Mouse (Mus musculus): ENCODE measurements around the gene Notch2. TPM values are rescaled to one million over a fixed set of nuclear protein-coding genes. Genes with fewer than 3 reads are reported as not detected.

The Notch2 gene
- polyA plus RNA-seq, 1 experiment from 2014 or later, result 33.4 TPM

GRCm38 (mm10) chr3:98105496-98105895 lies 92.2 kb downstream of the Notch2 start:
- Histone ChIP-seq H3K9me3 (ENCODE audit: control insufficient read depth, low read length) (peaks cover 6% of the 10 kb centered on the region; the same call in 1 of the 2 replicates), H3K27ac (replicated peaks; ENCODE audit: low read depth, low read length) (0 out of 2 replicates have a peak overlapping the region, but pooled peaks have one; percentile 38), H3K9ac (ENCODE audit: low read length) (no peak overlapping the region), H3K27me3 (ENCODE audit: control insufficient read depth, insufficient read depth, low read length) (no peaks in the 10 kb centered on the region), H3K4me1 (ENCODE audit: control insufficient read depth, insufficient read depth, low read length) (peaks cover 23% of the 10 kb centered on the region), H3K4me3 (ENCODE audit: low read depth, low read length) (no peak overlapping the region), H3K4me2 (ENCODE audit: low read depth, severe bottlenecking) (no peak overlapping the region), H3K36me3 (ENCODE audit: control insufficient read depth, insufficient read depth, low read length) (peaks cover 30% of the 10 kb centered on the region)
- ATAC-seq (ENCODE audit: insufficient number of reproducible peaks, low FRiP score, low TSS enrichment, low read depth) (no peak), DNase-seq (ENCODE audit: low spot score) (no peak)
- 91% methylated on average over 6 of the region's 6 CpGs for WGBS

GRCm38 (mm10) chr3:98106115-98106514 lies 92.8 kb downstream of the Notch2 start:
- no peaks in the 10 kb centered on the region for H3K27me3 ChIP-seq (ENCODE audit: control insufficient read depth, insufficient read depth, low read length)
- WGBS, result 60% methylated on average over 4 of the region's 4 CpGs
- peaks cover 18% of the 10 kb centered on the region for H3K4me1 ChIP-seq (ENCODE audit: control insufficient read depth, insufficient read depth, low read length)
- no peak overlapping the region for H3K4me3 ChIP-seq (ENCODE audit: low read depth, low read length)
- no peak for ATAC-seq (ENCODE audit: insufficient number of reproducible peaks, low FRiP score, low TSS enrichment, low read depth)
- peak overlapping the region; percentile 51; the same call in 1 of the 2 replicates for H3K27ac ChIP-seq (replicated peaks; ENCODE audit: low read depth, low read length)
- no peak overlapping the region for H3K4me2 ChIP-seq (ENCODE audit: low read depth, severe bottlenecking)
- DNase-seq (ENCODE audit: low spot score), result no peak
- peaks cover 26% of the 10 kb centered on the region for H3K36me3 ChIP-seq (ENCODE audit: control insufficient read depth, insufficient read depth, low read length)
- peaks cover 6% of the 10 kb centered on the region; the same call in 1 of the 2 replicates for H3K9me3 ChIP-seq (ENCODE audit: control insufficient read depth, low read length)
- no peak overlapping the region for H3K9ac ChIP-seq (ENCODE audit: low read length)

DNA sequence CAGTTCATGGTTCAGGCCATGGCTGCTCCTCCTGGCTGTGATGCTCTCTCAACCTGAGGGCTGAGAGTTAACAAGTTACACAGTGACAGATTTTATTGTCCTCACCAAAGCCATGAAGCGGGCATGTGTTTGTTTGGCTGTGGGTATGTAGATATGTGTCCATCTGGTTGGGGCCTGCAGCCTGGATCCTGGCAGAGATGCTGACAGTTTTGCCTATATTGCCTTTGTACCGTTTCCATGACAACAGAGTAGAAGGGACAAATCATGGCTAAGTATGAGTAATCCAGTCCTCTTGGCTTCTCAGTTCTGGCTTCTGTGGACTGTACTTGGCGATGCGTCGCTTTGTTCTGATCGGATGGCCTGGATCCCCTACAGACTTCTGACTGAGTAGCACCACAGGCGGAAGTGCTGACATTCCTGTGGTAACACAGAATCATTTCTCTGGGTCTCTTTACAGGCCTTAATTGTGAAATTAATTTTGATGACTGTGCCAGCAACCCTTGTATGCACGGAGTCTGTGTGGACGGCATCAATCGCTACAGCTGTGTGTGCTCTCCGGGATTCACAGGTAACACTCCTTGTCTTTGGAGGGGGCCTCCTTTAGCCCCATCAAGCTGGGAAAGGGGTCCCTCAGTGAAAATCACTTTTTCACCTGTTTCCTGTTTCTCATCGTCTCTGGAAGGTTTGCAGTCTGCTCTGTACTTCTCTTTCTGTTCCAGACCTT lies 93.4 kb downstream of the Notch2 start:
- peaks cover 12% of the 10 kb centered on the region for H3K4me1 ChIP-seq (ENCODE audit: control insufficient read depth, insufficient read depth, low read length)

GRCm38 (mm10) chr3:98108416-98108815 lies 95.1 kb downstream of the Notch2 start:
- ATAC-seq (ENCODE audit: insufficient number of reproducible peaks, low FRiP score, low TSS enrichment, low read depth) (no peak), DNase-seq (ENCODE audit: low spot score) (no peak)
- Histone ChIP-seq H3K4me3 (ENCODE audit: low read depth, low read length) (no peak overlapping the region), H3K36me3 (ENCODE audit: control insufficient read depth, insufficient read depth, low read length) (peaks cover 17% of the 10 kb centered on the region), H3K4me1 (ENCODE audit: control insufficient read depth, insufficient read depth, low read length) (peaks cover 7% of the 10 kb centered on the region), H3K27ac (replicated peaks; ENCODE audit: low read depth, low read length) (no peak overlapping the region), H3K9me3 (ENCODE audit: control insufficient read depth, low read length) (no peaks in the 10 kb centered on the region), H3K4me2 (ENCODE audit: low read depth, severe bottlenecking) (no peak overlapping the region), H3K9ac (ENCODE audit: low read length) (no peak overlapping the region), H3K27me3 (ENCODE audit: control insufficient read depth, insufficient read depth, low read length) (no peaks in the 10 kb centered on the region)
- WGBS, result 87% methylated on average over 4 of the region's 4 CpGs

More for the DNA sequence above, 93.4 kb downstream of the Notch2 start:
- H3K9ac ChIP-seq (ENCODE audit: low read length), result no peak overlapping the region
- peaks cover 6% of the 10 kb centered on the region; the same call in 1 of the 2 replicates for H3K9me3 ChIP-seq (ENCODE audit: control insufficient read depth, low read length)
- no peak for DNase-seq (ENCODE audit: low spot score)
- no peak overlapping the region for H3K4me3 ChIP-seq (ENCODE audit: low read depth, low read length)
- no peak for ATAC-seq (ENCODE audit: insufficient number of reproducible peaks, low FRiP score, low TSS enrichment, low read depth)
- H3K27ac ChIP-seq (replicated peaks; ENCODE audit: low read depth, low read length), result no peak overlapping the region
- peaks cover 29% of the 10 kb centered on the region for H3K36me3 ChIP-seq (ENCODE audit: control insufficient read depth, insufficient read depth, low read length)
- H3K4me2 ChIP-seq (ENCODE audit: low read depth, severe bottlenecking), result no peak overlapping the region
- WGBS, result 92% methylated on average over 12 of the region's 12 CpGs
- H3K27me3 ChIP-seq (ENCODE audit: control insufficient read depth, insufficient read depth, low read length), result no peaks in the 10 kb centered on the region

- no peak overlapping the region for H3K4me2 ChIP-seq (ENCODE audit: low read depth, severe bottlenecking)
- 87% methylated on average over 3 of the region's 3 CpGs for WGBS
- no peak overlapping the region for H3K4me3 ChIP-seq (ENCODE audit: low read depth, low read length)
- peaks cover 17% of the 10 kb centered on the region for H3K36me3 ChIP-seq (ENCODE audit: control insufficient read depth, insufficient read depth, low read length)
- DNase-seq (ENCODE audit: low spot score) (no peak), ATAC-seq (ENCODE audit: insufficient number of reproducible peaks, low FRiP score, low TSS enrichment, low read depth) (no peak)
- no peaks in the 10 kb centered on the region for H3K9me3 ChIP-seq (ENCODE audit: control insufficient read depth, low read length)
- H3K9ac ChIP-seq (ENCODE audit: low read length), result no peak overlapping the region
- no peaks in the 10 kb centered on the region for H3K27me3 ChIP-seq (ENCODE audit: control insufficient read depth, insufficient read depth, low read length)
- peaks cover 7% of the 10 kb centered on the region for H3K4me1 ChIP-seq (ENCODE audit: control insufficient read depth, insufficient read depth, low read length)
- no peak overlapping the region for H3K27ac ChIP-seq (replicated peaks; ENCODE audit: low read depth, low read length)
These were observed 95.5 kb downstream of the Notch2 start for GRCm38 (mm10) chr3:98108866-98109265.

GRCm38 (mm10) chr3:98110610-98111009 lies 97.3 kb downstream of the Notch2 start:
- H3K27me3 ChIP-seq (ENCODE audit: control insufficient read depth, insufficient read depth, low read length), result no peaks in the 10 kb centered on the region
- no peak overlapping the region for H3K4me2 ChIP-seq (ENCODE audit: low read depth, severe bottlenecking)
- DNase-seq (ENCODE audit: low spot score), result no peak
- peaks cover 15% of the 10 kb centered on the region; the same call in 1 of the 2 replicates for H3K36me3 ChIP-seq (ENCODE audit: control insufficient read depth, insufficient read depth, low read length)
- 90% methylated on average over 4 of the region's 4 CpGs for WGBS
- no peak overlapping the region for H3K9ac ChIP-seq (ENCODE audit: low read length)
- H3K9me3 ChIP-seq (ENCODE audit: control insufficient read depth, low read length), result no peaks in the 10 kb centered on the region
- no peak overlapping the region for H3K27ac ChIP-seq (replicated peaks; ENCODE audit: low read depth, low read length)
- ATAC-seq (ENCODE audit: insufficient number of reproducible peaks, low FRiP score, low TSS enrichment, low read depth), result no peak
- no peak overlapping the region for H3K4me3 ChIP-seq (ENCODE audit: low read depth, low read length)
- peaks cover 7% of the 10 kb centered on the region for H3K4me1 ChIP-seq (ENCODE audit: control insufficient read depth, insufficient read depth, low read length)

DNA sequence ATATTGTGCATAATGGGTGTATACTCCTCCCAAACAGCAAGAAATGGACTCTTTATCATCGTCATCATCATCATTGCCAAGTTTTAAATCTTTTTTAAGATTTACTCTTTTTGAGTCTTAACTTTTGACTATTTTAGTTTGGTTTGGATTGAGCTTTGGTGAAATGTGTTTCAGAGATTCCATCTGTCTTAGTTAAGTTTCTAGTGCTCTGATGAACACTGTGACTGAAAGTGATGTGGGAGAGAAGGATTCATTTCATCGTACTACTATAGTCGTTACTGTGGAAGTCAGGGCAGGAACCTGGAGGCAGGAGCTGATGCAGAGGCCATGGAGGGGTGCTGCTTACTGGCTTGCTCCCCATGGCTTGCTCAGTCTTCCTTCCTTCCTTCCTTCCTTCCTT lies 104.9 kb downstream of the Notch2 start:
- no peaks in the 10 kb centered on the region for H3K9me3 ChIP-seq (ENCODE audit: control insufficient read depth, low read length)
- ATAC-seq (ENCODE audit: insufficient number of reproducible peaks, low FRiP score, low TSS enrichment, low read depth), result no peak
- no peak overlapping the region for H3K27ac ChIP-seq (replicated peaks; ENCODE audit: low read depth, low read length)
- no peak overlapping the region for H3K9ac ChIP-seq (ENCODE audit: low read length)
- H3K4me3 ChIP-seq (ENCODE audit: low read depth, low read length), result no peak overlapping the region
- no peak overlapping the region for H3K4me2 ChIP-seq (ENCODE audit: low read depth, severe bottlenecking)
- 90% methylated on average over 3 of the region's 3 CpGs for WGBS
- no peaks in the 10 kb centered on the region for H3K27me3 ChIP-seq (ENCODE audit: control insufficient read depth, insufficient read depth, low read length)
- H3K4me1 ChIP-seq (ENCODE audit: control insufficient read depth, insufficient read depth, low read length), result no peaks in the 10 kb centered on the region
- DNase-seq (ENCODE audit: low spot score), result no peak
- H3K36me3 ChIP-seq (ENCODE audit: control insufficient read depth, insufficient read depth, low read length), result peaks cover 32% of the 10 kb centered on the region

DNA sequence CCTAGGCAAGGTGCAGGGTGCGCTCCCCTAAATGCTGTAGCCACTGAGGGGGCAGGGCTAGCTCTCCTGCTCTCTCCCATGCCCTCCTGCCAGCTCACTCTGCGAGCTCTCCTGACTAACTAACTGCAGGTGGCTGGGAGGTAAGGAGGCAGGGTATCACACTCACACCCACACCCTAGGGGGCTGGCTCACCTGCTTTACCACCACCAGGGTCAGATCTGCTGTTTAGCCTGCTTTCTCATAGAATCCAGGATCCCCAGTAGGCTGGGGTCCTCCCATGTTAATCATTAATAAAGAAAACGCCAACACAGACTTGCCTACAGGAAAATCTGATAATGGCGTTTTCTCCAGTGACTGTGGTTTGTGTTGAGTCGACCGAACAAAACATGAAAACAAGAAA lies 106.0 kb downstream of the Notch2 start:
- no peak for DNase-seq (ENCODE audit: low spot score)
- no peak for ATAC-seq (ENCODE audit: insufficient number of reproducible peaks, low FRiP score, low TSS enrichment, low read depth)
- H3K27me3 ChIP-seq (ENCODE audit: control insufficient read depth, insufficient read depth, low read length), result no peaks in the 10 kb centered on the region

More for the DNA sequence above, 106.0 kb downstream of the Notch2 start:
- H3K4me2 ChIP-seq (ENCODE audit: low read depth, severe bottlenecking), result no peak overlapping the region
- H3K27ac ChIP-seq (replicated peaks; ENCODE audit: low read depth, low read length), result no peak overlapping the region
- no peak overlapping the region for H3K9ac ChIP-seq (ENCODE audit: low read length)
- WGBS, result 92% methylated on average over 6 of the region's 6 CpGs
- no peak overlapping the region for H3K4me3 ChIP-seq (ENCODE audit: low read depth, low read length)
- H3K9me3 ChIP-seq (ENCODE audit: control insufficient read depth, low read length), result no peaks in the 10 kb centered on the region
- H3K4me1 ChIP-seq (ENCODE audit: control insufficient read depth, insufficient read depth, low read length), result no peaks in the 10 kb centered on the region
- H3K36me3 ChIP-seq (ENCODE audit: control insufficient read depth, insufficient read depth, low read length), result peaks cover 35% of the 10 kb centered on the region
